Mouse (Mus musculus): ENCODE results near the gene Trp53tg5. TPM values are rescaled to one million over a fixed set of nuclear protein-coding genes. Genes with fewer than 3 reads are reported as not detected.
A peak's percentile ranks its signal among the peaks of the same experiment; 100 is the strongest.

Gene Trp53tg5
- polyA plus RNA-seq (2015; fragmentation: Nextera tagmentation; extraction: Ambion mirVana), result not detected in 2 replicates

DNA sequence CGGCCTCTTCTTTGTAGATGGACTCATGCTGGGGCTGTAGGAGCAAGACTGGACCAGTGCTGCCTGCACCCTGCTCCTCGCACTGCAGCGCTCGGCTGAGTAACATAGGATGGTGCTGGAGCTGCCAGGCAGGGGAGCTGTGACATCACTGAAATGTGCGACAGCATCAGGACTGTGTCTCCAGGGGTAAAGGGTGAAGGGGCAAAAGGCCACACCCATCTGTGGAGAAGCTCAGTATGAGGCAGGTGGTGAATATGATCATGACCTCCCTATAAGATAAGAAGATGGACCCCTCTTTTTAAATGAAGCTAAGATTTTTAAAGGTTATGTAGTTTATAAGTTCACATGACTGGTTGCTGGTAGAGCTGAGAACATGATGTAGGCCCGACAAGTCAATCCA is at the start of gene Trp53tg5:
Trp53tg5 (minus strand) TSS at position 101 of the 400 bp plus-strand sequence.
- no peak for ATAC-seq (replicated peaks; ENCODE audit: extremely low read depth, insufficient read depth, low FRiP score)
- 74% methylated on average over 6 of the region's 6 CpGs for WGBS
- Histone ChIP-seq H3K36me3 (ENCODE audit: control insufficient read depth, insufficient read depth) (peaks cover 6% of the 10 kb centered on the region; the same call in 1 of the 2 replicates), H3K9me3 (replicated peaks; ENCODE audit: control insufficient read depth, low read length) (no peaks in the 10 kb centered on the region), H3K9ac (ENCODE audit: low read length) (no peak within 1 kb of the TSS), H3K27ac (ENCODE audit: low read length) (no peak within 1 kb of the TSS), H3K4me3 (ENCODE audit: low read length) (no peak within 1 kb of the TSS), H3K4me1 (ENCODE audit: control insufficient read depth, insufficient read depth, low read length) (no peaks in the 10 kb centered on the region), H3K27me3 (ENCODE audit: control insufficient read depth, insufficient read depth, low read length) (no peaks in the 10 kb centered on the region), H3K4me2 (ENCODE audit: low read depth, low read length) (no peak within 1 kb of the TSS)

DNA sequence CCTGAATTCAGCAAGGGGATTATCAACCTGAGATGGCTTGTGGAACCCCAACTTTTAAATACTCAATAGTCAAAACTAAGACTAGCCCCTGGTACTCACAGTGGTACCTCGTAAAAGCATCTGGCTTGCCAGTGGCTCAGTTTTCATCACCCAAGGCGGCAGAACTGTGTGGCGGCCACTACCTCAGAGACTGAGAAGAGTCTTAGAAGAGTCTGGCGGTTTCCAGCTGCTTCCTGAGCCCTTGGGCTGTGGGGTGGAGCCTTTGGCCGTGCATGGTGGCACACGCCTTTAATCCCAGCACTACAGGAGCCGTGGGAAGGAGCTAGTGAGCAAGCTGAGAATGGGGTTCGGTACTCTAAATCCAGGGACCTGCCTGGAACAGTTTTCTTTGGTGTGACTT is 48.8 kb upstream of the Trp53tg5 start:
- no peak for ATAC-seq (replicated peaks; ENCODE audit: extremely low read depth, insufficient read depth, low FRiP score)
- no peaks in the 10 kb centered on the region for H3K36me3 ChIP-seq (ENCODE audit: control insufficient read depth, insufficient read depth)
- peaks cover 3% of the 10 kb centered on the region for H3K9me3 ChIP-seq (replicated peaks; ENCODE audit: control insufficient read depth, low read length)
- H3K27ac ChIP-seq (ENCODE audit: low read length), result no peak overlapping the region
- peaks cover 10% of the 10 kb centered on the region; the same call in 1 of the 2 replicates for H3K27me3 ChIP-seq (ENCODE audit: control insufficient read depth, insufficient read depth, low read length)
- H3K4me3 ChIP-seq (ENCODE audit: low read length), result no peak overlapping the region
- H3K9ac ChIP-seq (ENCODE audit: low read length), result no peak overlapping the region
- H3K4me2 ChIP-seq (ENCODE audit: low read depth, low read length), result peak overlapping the region; percentile 15; the same call in 1 of the 2 replicates
- 28% methylated on average over 8 of the region's 8 CpGs for WGBS
- H3K4me1 ChIP-seq (ENCODE audit: control insufficient read depth, insufficient read depth, low read length), result no peaks in the 10 kb centered on the region; the same call in 1 of the 2 replicates

DNA sequence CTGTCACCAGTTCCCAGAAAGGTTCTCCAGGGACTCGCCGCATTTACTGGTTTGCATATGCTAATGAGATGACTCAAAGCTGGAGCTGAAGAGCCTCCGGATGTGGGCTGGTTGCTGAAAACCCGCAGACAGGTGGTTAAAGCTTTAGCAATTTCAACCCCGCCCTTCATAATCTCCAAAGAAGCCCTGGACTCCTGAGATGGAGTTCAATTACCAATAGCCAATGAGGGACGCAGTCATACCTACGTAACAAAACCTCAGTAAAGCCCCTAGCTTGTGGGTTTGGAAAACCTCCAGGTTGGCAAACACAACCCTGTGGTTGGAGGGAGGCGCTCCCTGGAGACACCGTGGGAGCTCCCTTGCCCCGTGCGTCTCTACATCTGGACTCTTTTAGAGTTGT is 48.3 kb upstream of the Trp53tg5 start:
- H3K9ac ChIP-seq (ENCODE audit: low read length), result no peak overlapping the region
- H3K4me1 ChIP-seq (ENCODE audit: control insufficient read depth, insufficient read depth, low read length), result no peaks in the 10 kb centered on the region; the same call in 1 of the 2 replicates
- peaks cover 10% of the 10 kb centered on the region; the same call in 1 of the 2 replicates for H3K27me3 ChIP-seq (ENCODE audit: control insufficient read depth, insufficient read depth, low read length)
- no peak overlapping the region for H3K27ac ChIP-seq (ENCODE audit: low read length)
- H3K9me3 ChIP-seq (replicated peaks; ENCODE audit: control insufficient read depth, low read length), result peaks cover 3% of the 10 kb centered on the region
- H3K4me3 ChIP-seq (ENCODE audit: low read length), result no peak overlapping the region
- WGBS, result 11% methylated on average over 11 of the region's 11 CpGs
- peak overlapping the region; percentile 15; the same call in 1 of the 2 replicates for H3K4me2 ChIP-seq (ENCODE audit: low read depth, low read length)
- peak; percentile 23; the same call in 1 of the 2 replicates for ATAC-seq (replicated peaks; ENCODE audit: extremely low read depth, insufficient read depth, low FRiP score)
- H3K36me3 ChIP-seq (ENCODE audit: control insufficient read depth, insufficient read depth), result no peaks in the 10 kb centered on the region

DNA sequence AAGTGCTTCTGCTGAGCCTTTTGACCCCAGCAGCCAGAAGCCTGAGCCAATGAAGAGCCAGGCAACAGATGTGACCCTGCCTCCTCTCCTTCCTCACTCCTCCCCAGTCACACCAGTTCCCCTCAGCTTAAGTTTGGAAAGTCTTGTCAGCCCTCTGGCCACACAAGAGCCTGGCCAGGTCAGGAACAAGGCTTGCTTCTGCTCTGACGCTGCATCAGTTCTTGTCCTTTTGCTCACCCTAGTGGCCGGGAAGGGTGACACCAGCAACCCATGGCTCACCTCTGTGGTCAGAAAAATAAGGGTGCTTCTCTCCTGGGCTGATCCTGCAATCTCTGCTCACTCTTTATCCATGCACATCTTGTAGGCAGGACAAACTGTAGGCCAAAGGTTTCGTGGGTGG is 47.3 kb upstream of the Trp53tg5 start:
- Histone ChIP-seq H3K27me3 (ENCODE audit: control insufficient read depth, insufficient read depth, low read length) (peaks cover 10% of the 10 kb centered on the region; the same call in 1 of the 2 replicates), H3K9me3 (replicated peaks; ENCODE audit: control insufficient read depth, low read length) (peaks cover 6% of the 10 kb centered on the region), H3K27ac (ENCODE audit: low read length) (no peak overlapping the region), H3K9ac (ENCODE audit: low read length) (no peak overlapping the region), H3K36me3 (ENCODE audit: control insufficient read depth, insufficient read depth) (no peaks in the 10 kb centered on the region), H3K4me2 (ENCODE audit: low read depth, low read length) (no peak overlapping the region), H3K4me1 (ENCODE audit: control insufficient read depth, insufficient read depth, low read length) (no peaks in the 10 kb centered on the region; the same call in 1 of the 2 replicates), H3K4me3 (ENCODE audit: low read length) (no peak overlapping the region)
- ATAC-seq (replicated peaks; ENCODE audit: extremely low read depth, insufficient read depth, low FRiP score), result 0 out of 2 replicates have a peak, but pooled peaks have one; percentile 57
- WGBS, result 7% methylated on average over 3 of the region's 3 CpGs

DNA sequence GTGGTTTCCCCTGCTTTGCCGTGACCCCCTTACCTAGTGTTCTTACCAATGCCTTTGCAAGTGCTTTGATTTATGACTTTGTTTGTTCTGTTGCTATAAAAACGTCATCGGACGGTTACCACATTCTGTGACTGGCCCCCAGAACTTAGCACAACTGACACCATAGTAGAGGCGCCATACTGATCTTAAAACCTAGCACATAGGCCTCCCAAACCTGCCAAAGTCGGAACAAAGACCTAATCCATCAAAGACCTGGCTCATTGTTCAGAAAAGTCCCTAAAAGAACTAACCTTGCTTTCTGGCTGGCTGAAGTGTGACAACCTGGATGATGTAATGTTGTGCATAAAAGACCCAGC is 45.6 kb upstream of the Trp53tg5 start:
- peaks cover 10% of the 10 kb centered on the region; the same call in 1 of the 2 replicates for H3K27me3 ChIP-seq (ENCODE audit: control insufficient read depth, insufficient read depth, low read length)

DNA sequence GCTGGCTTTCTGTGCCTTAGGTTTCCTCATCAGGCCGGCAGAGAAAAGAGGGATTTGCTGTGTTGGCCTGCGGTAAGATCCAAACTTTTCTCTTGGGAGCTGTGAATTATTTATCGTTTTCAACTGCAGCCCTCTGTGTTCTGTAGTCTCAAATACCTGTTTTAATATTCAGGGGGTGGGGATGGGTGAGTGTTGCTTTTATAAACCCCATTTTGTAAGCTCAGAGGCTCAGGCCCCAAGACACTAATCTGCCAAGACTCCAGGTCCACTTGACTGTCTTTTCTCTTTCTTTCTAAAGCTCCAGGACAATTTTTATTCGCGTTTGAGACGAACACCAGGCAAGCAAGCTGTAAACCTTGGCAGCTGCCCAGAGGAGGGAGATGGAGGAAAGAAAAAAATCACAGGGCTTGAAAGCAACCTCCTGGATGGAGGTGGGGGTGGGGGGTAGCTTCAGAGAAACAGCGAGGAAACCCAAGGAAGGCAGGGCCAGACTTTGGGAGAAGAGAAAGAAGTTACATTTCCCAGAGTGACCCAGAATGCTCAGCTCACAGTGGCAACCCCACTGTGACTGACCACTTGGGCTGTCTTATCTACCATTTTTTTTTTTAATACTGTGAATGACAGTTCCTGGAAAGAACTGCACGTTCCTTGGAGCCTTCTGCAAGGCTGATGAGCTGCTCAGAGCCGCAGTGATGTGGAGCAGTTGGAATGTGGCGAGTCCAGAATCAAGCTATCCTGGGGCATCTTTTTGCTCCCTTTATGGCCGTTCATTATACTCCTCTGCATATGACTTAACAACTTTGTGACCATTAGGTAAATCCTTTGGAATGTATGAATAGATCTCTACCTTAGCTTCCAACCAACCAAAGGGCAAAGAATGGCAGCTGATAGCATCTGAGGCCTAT is 45.0 kb upstream of the Trp53tg5 start:
- H3K27me3 ChIP-seq (ENCODE audit: control insufficient read depth, insufficient read depth, low read length), result peaks cover 10% of the 10 kb centered on the region; the same call in 1 of the 2 replicates
- H3K36me3 ChIP-seq (ENCODE audit: control insufficient read depth, insufficient read depth), result no peaks in the 10 kb centered on the region
- H3K27ac ChIP-seq (ENCODE audit: low read length), result no peak overlapping the region
- no peak overlapping the region for H3K9ac ChIP-seq (ENCODE audit: low read length)
- no peak overlapping the region for H3K4me3 ChIP-seq (ENCODE audit: low read length)
- H3K4me2 ChIP-seq (ENCODE audit: low read depth, low read length), result no peak overlapping the region
- peaks cover 6% of the 10 kb centered on the region for H3K9me3 ChIP-seq (replicated peaks; ENCODE audit: control insufficient read depth, low read length)
- ATAC-seq (replicated peaks; ENCODE audit: extremely low read depth, insufficient read depth, low FRiP score), result no peak
- WGBS, result 39% methylated on average over 11 of the region's 11 CpGs
- no peaks in the 10 kb centered on the region; the same call in 1 of the 2 replicates for H3K4me1 ChIP-seq (ENCODE audit: control insufficient read depth, insufficient read depth, low read length)

More for the DNA sequence above, 45.6 kb upstream of the Trp53tg5 start:
- Histone ChIP-seq H3K4me3 (ENCODE audit: low read length) (no peak overlapping the region), H3K9ac (ENCODE audit: low read length) (no peak overlapping the region), H3K4me1 (ENCODE audit: control insufficient read depth, insufficient read depth, low read length) (no peaks in the 10 kb centered on the region; the same call in 1 of the 2 replicates), H3K4me2 (ENCODE audit: low read depth, low read length) (no peak overlapping the region), H3K9me3 (replicated peaks; ENCODE audit: control insufficient read depth, low read length) (peaks cover 6% of the 10 kb centered on the region), H3K36me3 (ENCODE audit: control insufficient read depth, insufficient read depth) (no peaks in the 10 kb centered on the region), H3K27ac (ENCODE audit: low read length) (no peak overlapping the region)
- ATAC-seq (replicated peaks; ENCODE audit: extremely low read depth, insufficient read depth, low FRiP score), result no peak
- 68% methylated on average over 6 of the region's 6 CpGs for WGBS

DNA sequence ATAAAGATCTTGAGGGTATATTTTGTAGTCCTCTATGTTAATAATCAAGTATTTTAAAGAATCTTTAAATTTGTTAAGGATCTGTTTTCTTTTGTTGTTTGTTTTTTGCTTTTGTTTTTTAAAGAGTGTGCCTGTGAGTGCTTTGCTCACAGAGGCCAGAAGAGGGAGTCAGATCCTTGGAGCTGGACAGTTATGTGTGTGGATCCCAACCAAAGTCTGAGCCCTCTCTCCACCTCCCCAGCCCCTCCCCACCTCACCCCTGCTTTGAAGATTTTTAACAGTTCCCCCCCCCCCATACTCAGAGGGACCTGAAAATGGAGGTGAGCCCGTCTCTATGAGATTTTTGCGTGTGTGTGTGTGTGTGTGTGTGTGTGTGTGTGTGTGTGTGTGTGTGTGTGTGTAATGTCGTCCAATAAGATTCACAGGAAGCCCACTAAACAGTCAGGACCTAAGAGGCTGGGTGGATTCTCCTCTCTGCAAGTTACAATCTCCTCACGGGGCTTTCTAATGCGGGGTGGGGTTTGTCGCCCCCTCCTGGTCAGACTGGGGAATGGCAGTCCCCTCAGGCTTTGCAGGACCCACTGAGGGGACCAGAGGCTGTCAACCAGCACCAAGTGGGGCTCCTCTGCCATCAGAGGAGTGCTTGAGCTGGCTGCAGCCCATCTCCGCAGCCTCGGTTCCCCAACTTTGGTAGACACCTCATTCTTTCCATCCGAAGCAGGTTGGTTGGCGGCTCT is 44.1 kb upstream of the Trp53tg5 start:
- 23% methylated on average over 10 of the region's 10 CpGs for WGBS
- H3K9me3 ChIP-seq (replicated peaks; ENCODE audit: control insufficient read depth, low read length), result peaks cover 3% of the 10 kb centered on the region
- no peaks in the 10 kb centered on the region for H3K36me3 ChIP-seq (ENCODE audit: control insufficient read depth, insufficient read depth)
- H3K27ac ChIP-seq (ENCODE audit: low read length), result no peak overlapping the region
- no peak overlapping the region for H3K9ac ChIP-seq (ENCODE audit: low read length)
- H3K27me3 ChIP-seq (ENCODE audit: control insufficient read depth, insufficient read depth, low read length), result peaks cover 10% of the 10 kb centered on the region; the same call in 1 of the 2 replicates
- no peaks in the 10 kb centered on the region; the same call in 1 of the 2 replicates for H3K4me1 ChIP-seq (ENCODE audit: control insufficient read depth, insufficient read depth, low read length)
- H3K4me2 ChIP-seq (ENCODE audit: low read depth, low read length), result no peak overlapping the region
- ATAC-seq (replicated peaks; ENCODE audit: extremely low read depth, insufficient read depth, low FRiP score), result no peak
- no peak overlapping the region for H3K4me3 ChIP-seq (ENCODE audit: low read length)

DNA sequence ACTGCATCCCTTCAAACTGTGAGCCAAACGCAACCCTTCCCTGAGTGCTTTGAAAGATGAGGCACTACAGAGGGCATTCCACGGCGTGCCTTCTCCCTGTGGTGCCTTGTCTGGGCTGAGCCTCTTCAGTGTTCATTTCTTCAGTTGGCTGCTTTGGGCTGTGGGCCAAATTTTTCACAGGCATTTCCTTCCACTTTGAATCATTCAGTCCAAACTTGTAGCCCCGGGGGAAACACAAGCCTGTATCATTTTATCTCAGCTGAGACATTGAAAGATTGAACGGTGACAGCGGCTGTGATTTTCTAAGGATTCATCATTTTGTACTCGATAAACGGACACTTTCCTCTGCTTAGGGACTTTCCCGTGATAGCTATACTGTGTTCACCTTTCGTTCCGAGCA is 43.1 kb upstream of the Trp53tg5 start:
- Histone ChIP-seq H3K27ac (ENCODE audit: low read length) (no peak overlapping the region), H3K4me2 (ENCODE audit: low read depth, low read length) (no peak overlapping the region), H3K9ac (ENCODE audit: low read length) (no peak overlapping the region), H3K36me3 (ENCODE audit: control insufficient read depth, insufficient read depth) (no peaks in the 10 kb centered on the region), H3K27me3 (ENCODE audit: control insufficient read depth, insufficient read depth, low read length) (0 out of 2 replicates have a peak, but pooled peaks cover 2% of the 10 kb centered on the region), H3K4me1 (ENCODE audit: control insufficient read depth, insufficient read depth, low read length) (no peaks in the 10 kb centered on the region; the same call in 1 of the 2 replicates), H3K9me3 (replicated peaks; ENCODE audit: control insufficient read depth, low read length) (peaks cover 3% of the 10 kb centered on the region), H3K4me3 (ENCODE audit: low read length) (no peak overlapping the region)
- 80% methylated on average over 11 of the region's 11 CpGs for WGBS
- ATAC-seq (replicated peaks; ENCODE audit: extremely low read depth, insufficient read depth, low FRiP score), result no peak
